Mouse (Mus musculus) lung, adult 2 months (tissue): ENCODE measurements at regions not wholly inside any gene's neighbourhood (a gene's known extent, or its start where the extent isn't known, plus 50 kb on each side); places are given as distances from the start of the nearest gene placed in this dataset.

ENCODE experiments used
- CTCF ChIP-seq: fragments of 200-500 bp; IDR thresholded peaks from 2 replicates; pipeline ENCODE4 v1.5.1; 2011; ENCODE audit warnings: mild to moderate bottlenecking, low read length, control low read depth; ENCODE audit not compliant: insufficient read depth
- POLR2A ChIP-seq: fragments of 200-500 bp; IDR thresholded peaks from 2 replicates; pipeline ENCODE4 v1.6.1; 2011; ENCODE audit warnings: low read depth, mild to moderate bottlenecking, control low read depth, low read length, borderline replicate concordance; ENCODE audit errors: extremely low read depth

DNA sequence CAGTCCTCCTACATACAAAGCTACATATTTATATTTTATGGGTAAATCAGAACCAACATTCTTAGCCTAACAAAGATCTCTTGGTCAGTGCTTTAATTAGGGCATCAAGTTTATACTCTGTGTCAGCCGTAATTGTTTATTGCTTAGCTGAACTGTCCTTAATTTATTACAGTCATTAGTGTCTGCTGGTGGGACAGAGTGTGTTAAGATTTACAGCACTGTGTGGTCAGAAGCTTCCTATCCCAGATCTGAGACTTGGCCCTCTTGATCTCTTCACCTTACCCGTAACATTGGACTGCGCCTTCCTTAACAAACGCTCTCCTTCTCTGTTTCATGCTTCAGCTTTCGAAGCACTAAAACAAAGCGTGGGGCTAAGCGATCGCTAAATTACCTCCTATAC lies 75.9 kb downstream of the Ccdc54 start:
- no peak for TF ChIP-seq POLR2A
- no peak for TF ChIP-seq CTCF
